Comparison of ENCODE assay signal across 8 mouse cellular contexts in genomic region chr11:19965037-19965611, GRCm38 (mm10). TPM values are rescaled to one million over a fixed set of nuclear protein-coding genes. Genes with fewer than 3 reads are reported as not detected.
A peak's percentile ranks its signal among the peaks of the same experiment; 100 is the strongest.
DNase-seq lines count a peak whose midpoint lies in the region; ATAC-seq and TF ChIP-seq lines count a peak whose summit lies in the region.

No protein-coding gene starts in this region.

- peak overlapping the region; percentile 69; the same call in 1 of the 2 replicates for H3K27ac ChIP-seq in cerebellum, adult 2 months (ENCODE audit: insufficient read depth, low read length)
- H3K27ac ChIP-seq in heart, embryonic 13.5 days (replicated peaks) = peak overlapping the region; percentile 83

- H3K9me3 ChIP-seq in heart, embryonic 13.5 days = no peaks in the 10 kb centered on the region

- intact Hi-C loops in left cerebral cortex, postnatal 4 days (cut with DNase I) = no loop called here

- ATAC-seq in heart, embryonic 13.5 days (ENCODE audit: extremely low read depth, insufficient number of reproducible peaks, low FRiP score, low TSS enrichment) = no peak

- no peaks in the 10 kb centered on the region; the same call in 1 of the 2 replicates for H3K36me3 ChIP-seq in heart, embryonic 13.5 days

- 40% methylated on average over 16 of the region's 16 CpGs for WGBS in cerebellum, adult 2 months
- WGBS in heart, embryonic 13.5 days = 55% methylated on average over 16 of the region's 16 CpGs

- H3K27me3 ChIP-seq in cerebellum, adult 2 months (ENCODE audit: control insufficient read depth, insufficient read depth, low read length) = no peaks in the 10 kb centered on the region
- no peaks in the 10 kb centered on the region for H3K27me3 ChIP-seq in heart, embryonic 13.5 days (replicated peaks)

- peak in 1 of 2 experiments; percentile 49 for DNase-seq in cerebellum, adult 2 months
- no peak for DNase-seq in cerebellum, postnatal 4 days (ENCODE audit: low spot score in 2 of 2)
- peak; percentile 46 for DNase-seq in CD4-positive helper T cell, adult 2 months (ENCODE audit: low read depth, low spot score)
- peak; percentile 72 for DNase-seq in kidney, postnatal 14 days
- no peak for DNase-seq in right cerebral cortex, adult 2 months (ENCODE audit: low spot score in 2 of 2)
- no peak for DNase-seq in left cerebral cortex, postnatal 4 days
- no peak for DNase-seq in left cerebral cortex, adult 18-20 months (ENCODE audit: low spot score in 2 of 2)

- no peak for TF ChIP-seq POLR2A in cerebellum, adult 2 months (IDR thresholded peaks at IDR 0.05; ENCODE audit: borderline replicate concordance, insufficient read depth, low read length)

- H3K4me1 ChIP-seq in cerebellum, adult 2 months (ENCODE audit: control insufficient read depth, insufficient read depth, low read length) = peaks cover 55% of the 10 kb centered on the region
- peaks cover 75% of the 10 kb centered on the region for H3K4me1 ChIP-seq in heart, embryonic 13.5 days

- TF ChIP-seq CTCF in cerebellum, adult 2 months (IDR thresholded peaks at IDR 0.05; ENCODE audit: borderline replicate concordance, insufficient read depth, low read depth, low read length) = no peak

- no peak overlapping the region for H3K4me2 ChIP-seq in heart, embryonic 13.5 days

- peak overlapping the region; percentile 47 for H3K9ac ChIP-seq in heart, embryonic 13.5 days

- H3K4me3 ChIP-seq in cerebellum, adult 2 months (replicated peaks; ENCODE audit: insufficient read depth, low read depth, low read length) = no peak overlapping the region
- H3K4me3 ChIP-seq in heart, embryonic 13.5 days = no peak overlapping the region

RNA-seq across cellular contexts. Expression of gene Spred2, which starts 40.9 kb away (rescaled TPM):
- 40.3 and 40.6 TPM in 2 replicates for polyA plus RNA-seq in cerebellum, adult 2 months (2012; rRNA removed)
- 4.2 and 4.3 TPM in 2 replicates for polyA plus RNA-seq in heart, embryonic 13.5 days (2015; fragmentation: Nextera tagmentation; extraction: Ambion mirVana)
- 10 to 100 TPM; 52.1 to 57.0 TPM for total RNA-seq in left cerebral cortex, postnatal 4 days (2021)
- total RNA-seq in left cerebral cortex, adult 18-20 months (2021) = 100 to 1,000 TPM in 1 of 2 experiments, 10 to 100 TPM in 1; 99.8 to 122 TPM

Comparison
In these comparisons a context has a peak if more than half of its experiments do, and no peak if none do; other contexts are left out.
1. DNase-seq: peak in CD4-positive helper T cell, adult 2 months (single experiment) and kidney, postnatal 14 days (single experiment); none in cerebellum, postnatal 4 days (0 of 2), right cerebral cortex, adult 2 months (0 of 2), left cerebral cortex, postnatal 4 days (single experiment) and left cerebral cortex, adult 18-20 months (0 of 2).